Mouse (Mus musculus): Measurements from ENCODE around the gene Vmn1r135.
"Not testable (repeated sequence)": the region's sequence is repeated elsewhere in the genome, so short reads cannot be mapped to it uniquely, and the experiment has no call there.

Vmn1r135 gene

DNA sequence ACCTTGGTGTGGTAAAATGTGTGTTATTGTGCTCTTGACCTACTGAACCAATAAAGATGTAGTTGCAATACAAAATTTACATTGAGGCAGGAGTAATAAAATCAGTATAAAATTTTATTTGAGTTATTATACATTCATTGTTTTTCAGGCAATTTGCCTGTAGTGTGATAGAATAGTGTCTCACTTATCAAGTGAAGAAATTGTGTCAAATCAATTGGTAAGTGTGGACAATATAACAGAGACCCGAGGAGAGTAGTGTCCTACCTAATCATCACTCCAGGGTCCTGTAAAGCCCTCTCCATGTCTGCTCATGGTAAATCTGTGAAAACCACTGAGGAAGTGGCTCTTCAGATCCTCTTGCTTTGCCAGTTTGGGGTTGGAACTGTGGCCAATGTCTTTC is at the start of gene Vmn1r135:
Vmn1r135 (plus strand) TSS at position 301 of the 400 bp plus-strand sequence.
- not testable (repeated sequence) for DNase-seq (ENCODE audit: low spot score)

DNA sequence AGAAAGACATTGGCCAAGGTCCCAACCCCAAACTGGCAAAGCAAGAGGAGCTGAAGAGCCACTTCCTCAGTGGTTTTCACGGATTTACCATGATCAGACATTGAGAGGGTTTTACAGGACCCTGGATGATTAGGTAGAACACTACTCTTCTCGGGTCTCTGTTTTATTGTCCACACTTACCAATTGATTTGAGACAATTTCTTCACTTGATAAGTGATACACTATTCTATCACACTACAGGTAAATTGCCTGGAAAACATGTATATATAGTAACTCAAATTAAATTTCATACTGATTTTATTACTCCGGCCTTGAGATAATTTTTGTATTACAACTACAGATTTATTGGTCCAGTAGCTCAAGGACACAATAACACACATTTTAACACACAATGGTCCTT is 35.5 kb upstream of the Vmn1r135 start, which contains the start of gene Gm4177:
Gm4177 (minus strand) TSS at position 101 of the 400 bp plus-strand sequence.
- not testable (repeated sequence) for DNase-seq (ENCODE audit: low spot score)

DNA sequence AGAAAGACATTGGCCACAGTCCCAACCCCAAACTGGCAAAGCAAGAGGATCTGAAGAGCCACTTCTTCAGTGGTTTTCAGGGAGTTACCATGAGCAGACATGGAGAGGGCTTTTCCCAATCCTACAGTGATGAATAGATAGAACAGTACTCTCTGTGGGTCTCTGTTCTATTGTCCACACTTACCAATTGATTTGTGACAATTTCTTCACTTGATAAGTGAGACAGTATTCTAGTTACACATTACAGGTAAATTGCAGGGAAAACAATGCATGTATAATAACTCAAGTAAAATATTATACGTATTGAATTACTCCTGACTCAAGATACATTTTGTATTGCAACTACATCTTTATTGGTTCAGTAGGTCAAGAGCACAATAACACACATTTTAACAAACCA is 12.0 kb downstream of the Vmn1r135 start, which contains the start of gene Gm5725:
Gm5725 (minus strand) TSS at position 101 of the 400 bp plus-strand sequence.
- DNase-seq (ENCODE audit: low spot score) = not testable (repeated sequence)
